ENCODE assay signal across 8 mouse cellular contexts in genomic region chr3:67373872-67374271, GRCm38 (mm10). TPM values are rescaled to one million over a fixed set of nuclear protein-coding genes. Genes with fewer than 3 reads are reported as not detected.
DNase-seq lines count a peak whose midpoint lies in the region; ATAC-seq lines count a peak whose summit lies in the region.

TSS of gene Mlf1 (plus strand) at chr3:67374097.

- H3K9me3 ChIP-seq in intestine, embryonic 15.5 days = no peaks in the 10 kb centered on the region

- H3K4me2 ChIP-seq in intestine, embryonic 15.5 days (replicated peaks) = peak within 1 kb of the TSS; percentile 87

- peak within 1 kb of the TSS; percentile 44 for H3K9ac ChIP-seq in intestine, embryonic 15.5 days

- intact Hi-C loops in left cerebral cortex, postnatal 14 days (cut with DNase I) = no loop called here

- no peaks in the 10 kb centered on the region for H3K36me3 ChIP-seq in intestine, embryonic 15.5 days

- no peaks in the 10 kb centered on the region for H3K4me1 ChIP-seq in intestine, embryonic 15.5 days (replicated peaks)

- no peaks in the 10 kb centered on the region for H3K27me3 ChIP-seq in intestine, embryonic 15.5 days (replicated peaks)

- no peak within 1 kb of the TSS for H3K27ac ChIP-seq in intestine, embryonic 15.5 days

- peak; percentile 100 for ATAC-seq in intestine, embryonic 15.5 days

- DNase-seq in adrenal gland, adult 8-10 months = peak; percentile 90
- DNase-seq in embryo, embryonic 9.5 days (ENCODE audit: extremely low spot score) = peak; percentile 93
- peak; percentile 51 to 75 for DNase-seq in gastrocnemius, postnatal 4 days (ENCODE audit: low spot score in 2 of 2)
- peak; percentile 91 to 93 for DNase-seq in left cerebral cortex, postnatal 14 days (ENCODE audit: low spot score in 2 of 2)
- peak; percentile 97 for DNase-seq in mesoderm, embryonic 11.5 days (ENCODE audit: low read depth, low spot score)
- peak; percentile 92 for DNase-seq in right cerebral cortex, postnatal 25 days
- peak; percentile 65 to 83 for DNase-seq in urinary bladder, postnatal 36 days (ENCODE audit: low spot score in 2 of 2)

- H3K4me3 ChIP-seq in intestine, embryonic 15.5 days (replicated peaks) = peak within 1 kb of the TSS; percentile 47

- WGBS in intestine, embryonic 15.5 days = under 1% methylated on average over 35 of the region's 35 CpGs

RNA-seq across cellular contexts. Expression of gene Mlf1, which starts in this region (rescaled TPM):
- 1 to 10 TPM; 1.1 to 3.5 (median 1.8) TPM for total RNA-seq in adrenal gland, adult 8-10 months (2022)
- total RNA-seq in gastrocnemius, postnatal 4 days (2021) = 100 to 1,000 TPM; 488 to 502 TPM
- polyA plus RNA-seq in intestine, embryonic 15.5 days (2015; fragmentation: Nextera tagmentation; extraction: Ambion mirVana) = 6.8 and 9.1 TPM in 2 replicates
- 1 to 10 TPM; 1.3 to 1.9 TPM for total RNA-seq in left cerebral cortex, postnatal 14 days (2021)

Comparison
In these comparisons a context has a peak if more than half of its experiments do, and no peak if none do; other contexts are left out.
1. RNA of gene Mlf1 (total RNA-seq): 488 to 502 TPM in gastrocnemius, postnatal 4 days; 1.1 to 3.5 TPM in adrenal gland, adult 8-10 months and 1.3 to 1.9 TPM in left cerebral cortex, postnatal 14 days; every median in the first group is over 100 times any median in the second.
2. Peak in every context shown above with its lines, with median percentiles within 50 percentile points of each other: DNase-seq.